Mouse (Mus musculus): Measurements from ENCODE around the gene Jakmip3. TPM values are rescaled to one million over a fixed set of nuclear protein-coding genes. Genes with fewer than 3 reads are reported as not detected.

The Jakmip3 gene
- polyA plus RNA-seq, 1 experiment from 2014 or later: 0.83 TPM

DNA sequence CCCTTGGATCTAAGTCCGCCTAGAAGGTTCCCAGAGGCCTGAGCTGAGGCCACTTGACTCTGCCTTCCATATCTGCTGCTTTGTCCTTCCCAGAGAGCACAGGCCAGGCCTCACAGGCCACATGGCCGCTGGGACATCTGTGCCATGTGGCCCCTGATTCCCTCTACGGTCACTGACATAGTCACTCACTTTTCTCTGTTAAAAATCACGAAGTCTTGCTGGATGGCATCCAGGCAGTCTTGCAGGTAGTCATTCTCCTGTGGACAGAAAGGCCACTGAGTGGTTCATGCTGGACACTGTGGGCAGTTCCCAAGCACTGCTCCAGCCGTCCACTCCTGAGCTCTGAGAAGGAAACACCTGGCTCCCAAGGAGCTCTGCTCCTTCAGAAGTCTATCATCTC, 164.5 kb downstream of the Jakmip3 start:
- no peak overlapping the region for H3K27ac ChIP-seq (replicated peaks)
- peaks cover 17% of the 10 kb centered on the region for H3K36me3 ChIP-seq
- H3K9ac ChIP-seq (replicated peaks): no peak overlapping the region
- no peak for ATAC-seq (ENCODE audit: low FRiP score, low read depth)
- 90% methylated on average over 5 of the region's 5 CpGs for WGBS
- no peaks in the 10 kb centered on the region for H3K27me3 ChIP-seq
- H3K4me1 ChIP-seq: 0 out of 2 replicates have a peak, but pooled peaks cover 3% of the 10 kb centered on the region
- H3K4me3 ChIP-seq: no peak overlapping the region
- H3K4me2 ChIP-seq (replicated peaks): no peak overlapping the region
- H3K9me3 ChIP-seq: no peaks in the 10 kb centered on the region

- Histone ChIP-seq H3K4me3 (no peak overlapping the region), H3K27me3 (no peaks in the 10 kb centered on the region), H3K4me2 (replicated peaks) (no peak overlapping the region), H3K4me1 (0 out of 2 replicates have a peak, but pooled peaks cover 3% of the 10 kb centered on the region), H3K36me3 (peaks cover 11% of the 10 kb centered on the region), H3K9ac (replicated peaks) (no peak overlapping the region), H3K9me3 (no peaks in the 10 kb centered on the region), H3K27ac (replicated peaks) (no peak overlapping the region)
- ATAC-seq (ENCODE audit: low FRiP score, low read depth): no peak
- WGBS: 91% methylated on average over 7 of the region's 7 CpGs
Observed at GRCm38 (mm10) chr7:139105705-139106104, 165.2 kb downstream of the Jakmip3 start.

DNA sequence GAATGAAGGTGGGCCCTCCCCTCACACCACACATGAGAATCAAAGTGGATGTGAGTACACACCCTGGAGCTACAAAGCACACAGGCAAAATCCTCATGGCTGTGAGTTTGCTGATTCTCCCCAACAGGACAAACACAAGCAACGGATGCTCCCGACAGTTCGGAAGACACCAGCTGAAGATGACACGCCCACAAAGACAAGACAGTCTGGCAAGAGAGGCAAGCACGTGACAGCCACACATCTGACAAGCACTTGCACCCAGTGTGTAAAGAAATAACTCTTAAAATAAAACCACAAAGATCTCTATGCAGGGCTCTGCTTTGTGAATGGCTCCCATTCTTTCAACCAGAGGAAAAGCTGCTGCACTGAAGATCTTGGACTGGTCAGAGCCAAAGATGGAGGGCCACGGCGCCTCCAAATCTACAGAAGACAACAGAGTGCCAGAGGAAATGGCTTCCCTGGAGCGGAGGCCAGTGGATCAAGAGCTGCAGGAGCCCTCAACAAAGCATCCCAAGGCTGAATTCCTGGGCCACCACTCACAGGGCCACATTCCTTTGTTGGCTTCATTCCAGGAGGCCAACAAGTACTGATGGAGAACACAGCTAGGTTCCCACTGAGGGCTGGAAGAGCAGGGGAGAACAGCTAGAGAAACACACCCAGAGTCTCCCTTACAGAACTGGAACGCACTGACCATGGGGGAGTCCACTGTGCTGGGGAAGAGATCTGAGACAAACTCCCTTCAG, 167.5 kb downstream of the Jakmip3 start:
- H3K4me1 ChIP-seq: no peaks in the 10 kb centered on the region
- ATAC-seq (ENCODE audit: low FRiP score, low read depth): no peak

DNA sequence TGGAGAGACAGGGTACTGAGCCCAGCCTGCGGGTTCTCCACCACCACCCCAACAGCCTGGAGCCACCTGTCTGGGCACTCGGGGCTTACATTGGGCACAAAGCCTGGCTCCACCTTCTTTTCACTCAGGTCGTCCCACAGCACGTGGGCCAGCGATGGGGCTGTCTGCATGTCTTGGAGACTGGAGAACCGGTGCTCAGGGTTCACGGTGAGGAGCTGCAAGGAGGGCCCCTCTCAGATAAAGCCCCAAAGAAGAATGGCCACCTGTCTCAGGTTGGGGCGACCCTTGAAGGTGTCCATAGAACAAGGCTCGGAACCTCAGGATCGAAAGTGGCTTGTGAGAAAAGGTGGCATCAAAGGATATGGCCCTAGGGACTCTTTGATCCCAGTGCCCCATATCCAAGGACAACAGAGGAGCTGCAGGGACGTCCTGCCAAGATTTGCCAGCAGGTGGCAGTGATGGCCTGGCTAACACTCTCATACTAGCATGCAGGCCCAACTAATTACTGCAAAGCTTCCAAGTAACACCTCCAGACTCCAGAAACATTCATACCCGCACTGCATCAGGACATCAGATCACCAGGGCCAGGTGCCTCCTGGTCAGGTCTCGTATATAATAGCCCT, 178.7 kb downstream of the Jakmip3 start:
- Histone ChIP-seq H3K27me3 (peaks cover 14% of the 10 kb centered on the region), H3K4me1 (no peaks in the 10 kb centered on the region), H3K4me3 (no peak overlapping the region), H3K9me3 (no peaks in the 10 kb centered on the region), H3K4me2 (replicated peaks) (no peak overlapping the region), H3K9ac (replicated peaks) (no peak overlapping the region), H3K27ac (replicated peaks) (no peak overlapping the region), H3K36me3 (no peaks in the 10 kb centered on the region)
- peak; percentile 71 for ATAC-seq (ENCODE audit: low FRiP score, low read depth)
- 44% methylated on average over 13 of the region's 13 CpGs for WGBS

More for the DNA sequence above, 167.5 kb downstream of the Jakmip3 start:
- Histone ChIP-seq H3K9me3 (no peaks in the 10 kb centered on the region), H3K27me3 (no peaks in the 10 kb centered on the region), H3K9ac (replicated peaks) (no peak overlapping the region), H3K4me3 (no peak overlapping the region), H3K36me3 (no peaks in the 10 kb centered on the region), H3K27ac (replicated peaks) (no peak overlapping the region), H3K4me2 (replicated peaks) (no peak overlapping the region)
- 89% methylated on average over 9 of the region's 9 CpGs for WGBS

DNA sequence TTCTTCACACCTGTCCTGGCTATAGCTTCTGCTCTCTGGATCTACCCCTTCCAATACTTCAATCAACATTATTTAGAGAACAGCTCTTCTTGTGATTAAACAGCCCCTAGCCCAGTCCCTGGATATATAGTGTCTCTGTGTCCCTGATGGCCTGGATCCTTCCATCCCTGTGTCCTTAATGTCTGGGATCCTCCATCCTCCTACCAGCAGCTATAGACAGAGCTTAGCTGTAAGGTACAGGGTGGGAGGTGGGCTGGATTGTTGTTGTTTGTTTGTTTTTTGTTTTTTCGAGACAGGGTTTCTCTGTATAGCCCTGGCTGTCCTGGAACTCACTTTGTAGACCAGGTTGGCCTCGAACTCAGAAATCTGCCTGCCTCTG, 179.2 kb downstream of the Jakmip3 start:
- Histone ChIP-seq H3K36me3 (no peaks in the 10 kb centered on the region), H3K4me3 (no peak overlapping the region), H3K27me3 (peaks cover 14% of the 10 kb centered on the region), H3K4me1 (no peaks in the 10 kb centered on the region), H3K9me3 (no peaks in the 10 kb centered on the region), H3K9ac (replicated peaks) (no peak overlapping the region), H3K4me2 (replicated peaks) (no peak overlapping the region), H3K27ac (replicated peaks) (no peak overlapping the region)
- 70% methylated on average over 2 of the region's 2 CpGs for WGBS
- ATAC-seq (ENCODE audit: low FRiP score, low read depth): no peak

GRCm38 (mm10) chr7:139125881-139126280, 185.4 kb downstream of the Jakmip3 start:
- no peak overlapping the region for H3K4me2 ChIP-seq (replicated peaks)
- no peak overlapping the region for H3K9ac ChIP-seq (replicated peaks)
- peaks cover 9% of the 10 kb centered on the region for H3K4me1 ChIP-seq
- H3K27me3 ChIP-seq: peaks cover 5% of the 10 kb centered on the region
- no peaks in the 10 kb centered on the region for H3K9me3 ChIP-seq
- H3K27ac ChIP-seq (replicated peaks): no peak overlapping the region
- no peak overlapping the region for H3K4me3 ChIP-seq
- 92% methylated on average over 4 of the region's 4 CpGs for WGBS
- ATAC-seq (ENCODE audit: low FRiP score, low read depth): no peak
- H3K36me3 ChIP-seq: no peaks in the 10 kb centered on the region

DNA sequence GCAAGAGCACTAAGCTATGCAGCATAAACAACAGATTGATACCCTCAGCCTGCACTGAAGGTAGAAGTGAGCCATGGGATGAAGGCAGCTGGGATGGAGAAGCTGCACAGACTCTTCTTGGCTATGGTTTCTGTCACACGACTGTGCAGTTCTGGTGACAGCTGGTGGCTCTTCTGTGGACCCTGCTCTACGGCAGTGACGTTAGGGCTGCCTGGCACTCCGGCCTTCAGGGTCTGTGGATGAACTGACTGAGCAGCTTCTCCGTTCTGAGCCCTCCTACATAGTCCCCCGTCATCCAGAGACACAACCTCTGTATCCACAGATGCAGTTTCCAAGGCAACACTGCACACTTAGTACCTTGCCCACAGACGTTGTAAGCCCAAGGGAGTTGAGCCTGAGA, 186.0 kb downstream of the Jakmip3 start:
- no peak overlapping the region for H3K27ac ChIP-seq (replicated peaks)
- peaks cover 10% of the 10 kb centered on the region; the same call in 1 of the 2 replicates for H3K27me3 ChIP-seq
- H3K9ac ChIP-seq (replicated peaks): no peak overlapping the region
- no peak overlapping the region for H3K4me2 ChIP-seq (replicated peaks)
- H3K4me1 ChIP-seq: peaks cover 12% of the 10 kb centered on the region
- no peak overlapping the region for H3K4me3 ChIP-seq
- no peaks in the 10 kb centered on the region for H3K9me3 ChIP-seq
- H3K36me3 ChIP-seq: no peaks in the 10 kb centered on the region
- 73% methylated on average over 7 of the region's 7 CpGs for WGBS
- ATAC-seq (ENCODE audit: low FRiP score, low read depth): no peak

GRCm38 (mm10) chr7:139128994-139129393, 188.5 kb downstream of the Jakmip3 start:
- Histone ChIP-seq H3K9ac (replicated peaks) (no peak overlapping the region), H3K4me3 (no peak overlapping the region), H3K27ac (replicated peaks) (no peak overlapping the region), H3K27me3 (peaks cover 8% of the 10 kb centered on the region; the same call in 1 of the 2 replicates), H3K9me3 (no peaks in the 10 kb centered on the region), H3K4me2 (replicated peaks) (no peak overlapping the region), H3K4me1 (peaks cover 17% of the 10 kb centered on the region), H3K36me3 (no peaks in the 10 kb centered on the region)
- no peak for ATAC-seq (ENCODE audit: low FRiP score, low read depth)
- WGBS: 81% methylated on average over 4 of the region's 4 CpGs

- peaks cover 17% of the 10 kb centered on the region for H3K4me1 ChIP-seq
- no peaks in the 10 kb centered on the region for H3K36me3 ChIP-seq
- WGBS: 45% methylated on average over 6 of the region's 6 CpGs
- peaks cover 12% of the 10 kb centered on the region; the same call in 1 of the 2 replicates for H3K27me3 ChIP-seq
- H3K4me3 ChIP-seq: no peak overlapping the region
- no peak for ATAC-seq (ENCODE audit: low FRiP score, low read depth)
- H3K27ac ChIP-seq (replicated peaks): no peak overlapping the region
- H3K9ac ChIP-seq (replicated peaks): no peak overlapping the region
- no peak overlapping the region for H3K4me2 ChIP-seq (replicated peaks)
- H3K9me3 ChIP-seq: no peaks in the 10 kb centered on the region
Observed at GRCm38 (mm10) chr7:139130361-139130760, 189.8 kb downstream of the Jakmip3 start.

DNA sequence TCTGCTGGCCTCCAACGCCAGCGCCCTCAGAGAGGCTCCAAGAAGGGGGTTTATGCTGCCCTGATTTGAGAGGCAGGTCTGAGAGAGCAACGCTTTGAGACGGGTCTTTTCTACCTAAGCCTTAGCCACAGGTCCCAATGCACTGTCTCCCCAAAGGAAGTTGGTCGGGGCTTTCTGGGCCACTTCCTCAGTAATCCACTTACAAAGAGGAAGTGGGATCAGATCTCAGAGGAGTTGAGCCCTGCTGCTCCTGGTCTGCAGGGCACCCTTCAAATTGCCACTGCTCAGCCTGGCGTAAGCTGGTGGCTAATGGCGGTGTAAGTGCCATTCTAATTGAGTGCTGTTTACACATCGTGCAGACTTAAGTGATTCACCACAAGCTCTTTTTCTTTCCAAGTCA, 191.0 kb downstream of the Jakmip3 start:
- Histone ChIP-seq H3K36me3 (no peaks in the 10 kb centered on the region), H3K9ac (replicated peaks) (no peak overlapping the region), H3K9me3 (no peaks in the 10 kb centered on the region), H3K4me3 (no peak overlapping the region), H3K27me3 (peaks cover 12% of the 10 kb centered on the region; the same call in 1 of the 2 replicates), H3K4me1 (peaks cover 26% of the 10 kb centered on the region), H3K27ac (replicated peaks) (no peak overlapping the region), H3K4me2 (replicated peaks) (no peak overlapping the region)
- no peak for ATAC-seq (ENCODE audit: low FRiP score, low read depth)
- 67% methylated on average over 8 of the region's 8 CpGs for WGBS

DNA sequence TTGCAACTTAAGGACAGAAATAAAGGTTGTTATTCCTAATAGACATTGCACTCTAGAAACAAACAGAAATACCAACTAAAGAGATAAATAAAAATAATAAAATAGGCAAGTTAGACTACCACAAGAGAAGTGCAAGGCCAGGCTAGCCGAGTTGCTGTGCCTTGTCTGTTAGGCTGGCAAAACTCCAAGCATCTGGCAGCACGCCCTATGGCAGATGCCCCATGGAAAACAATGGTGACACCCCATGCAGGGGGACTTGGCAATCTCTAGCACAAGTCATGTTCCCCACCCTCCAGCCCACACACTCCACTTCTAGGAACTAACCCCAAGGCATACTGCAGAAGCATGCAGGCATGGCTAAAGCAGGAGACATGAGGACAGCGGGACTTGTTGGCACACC, 192.9 kb downstream of the Jakmip3 start:
- Histone ChIP-seq H3K4me2 (replicated peaks) (no peak overlapping the region), H3K4me1 (peaks cover 37% of the 10 kb centered on the region), H3K36me3 (no peaks in the 10 kb centered on the region), H3K27me3 (peaks cover 21% of the 10 kb centered on the region; the same call in 1 of the 2 replicates), H3K4me3 (no peak overlapping the region), H3K9ac (replicated peaks) (no peak overlapping the region), H3K27ac (replicated peaks) (no peak overlapping the region), H3K9me3 (no peaks in the 10 kb centered on the region)
- 81% methylated on average over 3 of the region's 3 CpGs for WGBS
- no peak for ATAC-seq (ENCODE audit: low FRiP score, low read depth)
